Mouse (Mus musculus) lung, postnatal 0 days (tissue): ENCODE data around the gene Sh2d3c. TPM values are rescaled to one million over a fixed set of nuclear protein-coding genes. Genes with fewer than 3 reads are reported as not detected.

Experiments used
- ATAC-seq: fragments of 200-750 bp; cut with Nextera tagmentation; 2 replicates; pipeline ENCODE4 v1.8.0; 2017; ENCODE audit warnings: moderate library complexity
- DNase-seq: peaks from one replicate; pipeline ENCODE4 v3.0.0-alpha.2; 2016; ENCODE audit warnings: low spot score
- H3K27ac ChIP-seq: fragments of 300-500 bp; sonication (generic); 2 replicates; pipeline ENCODE4 v1.5.1; 2014; ENCODE audit warnings: antibody characterized with exemption, mild to moderate bottlenecking, low read length, mixed read lengths
- H3K27me3 ChIP-seq: fragments of 300-500 bp; sonication (generic); replicated peaks from 2 replicates; pipeline ENCODE4 v1.6.1; 2014; ENCODE audit warnings: low read length, mixed read lengths; ENCODE audit not compliant: insufficient read depth
- H3K36me3 ChIP-seq: fragments of 300-500 bp; sonication (generic); 2 replicates; pipeline ENCODE4 v1.6.1; 2014; ENCODE audit warnings: low read length, mixed read lengths; ENCODE audit not compliant: insufficient read depth
- H3K4me1 ChIP-seq: fragments of 300-500 bp; sonication (generic); 2 replicates; pipeline ENCODE4 v1.6.1; 2014; ENCODE audit warnings: antibody characterized with exemption, low read depth, low read length, mixed read lengths; ENCODE audit not compliant: insufficient read depth
- H3K4me2 ChIP-seq: fragments of 300-500 bp; sonication (generic); replicated peaks from 2 replicates; pipeline ENCODE4 v1.6.1; 2014; ENCODE audit warnings: low read depth, mild to moderate bottlenecking, low read length, moderate library complexity, mixed read lengths
- H3K4me3 ChIP-seq: fragments of 300-500 bp; sonication (generic); 2 replicates; pipeline ENCODE4 v1.5.1; 2014; ENCODE audit warnings: low read depth, low read length
- H3K9ac ChIP-seq: fragments of 300-500 bp; sonication (generic); replicated peaks from 2 replicates; pipeline ENCODE4 v1.6.1; 2014; ENCODE audit warnings: low read depth, mild to moderate bottlenecking
- H3K9me3 ChIP-seq: fragments of 300-500 bp; sonication (generic); 2 replicates; pipeline ENCODE4 v1.6.1; 2016; ENCODE audit warnings: low read length, mixed read lengths
- CTCF ChIP-seq: IDR thresholded peaks from 2 replicates; pipeline ENCODE4 v1.5.1; 2016; ENCODE audit warnings: antibody characterized with exemption, mild to moderate bottlenecking
- EP300 ChIP-seq: IDR thresholded peaks from 2 replicates; pipeline ENCODE4 v1.6.1; 2016; ENCODE audit warnings: antibody characterized with exemption, mild to moderate bottlenecking, control low read depth
- WGBS: fragments of 180-500 bp; shearing (Covaris S2); extraction: QIAGEN DNeasy Blood & Tissue Kit; methylation state at CpG from one replicate; pipeline ENCODE4 v1.1.7; 2014; 5-methylcytosine and 5-hydroxymethylcytosine counted together
- polyA plus RNA-seq: library from polyadenylated mRNA; unstranded; fragments of >200 nt; fragmentation: Nextera tagmentation; extraction: Ambion mirVana; gene quantifications from 2 replicates; pipeline ENCODE4 v1.2.1, GENCODE M21; 2015

Gene Sh2d3c
- polyA plus RNA-seq, 1 experiment from 2014 or later = 53.5 TPM

- Histone ChIP-seq H3K9ac (peak overlapping the region; percentile 77), H3K4me1 (0 out of 2 replicates have a peak, but pooled peaks cover 10% of the 10 kb centered on the region), H3K36me3 (no peaks in the 10 kb centered on the region), H3K4me3 (peak overlapping the region; percentile 63), H3K4me2 (peak overlapping the region; percentile 97), H3K9me3 (no peaks in the 10 kb centered on the region), H3K27me3 (no peaks in the 10 kb centered on the region), H3K27ac (peak overlapping the region; percentile 87)
- 17% methylated on average over 7 of the region's 7 CpGs for WGBS
- TF ChIP-seq CTCF (no peak), EP300 (no peak)
- ATAC-seq = no peak
- DNase-seq = peak; percentile 32
Measured at GRCm38 (mm10) chr2:32693282-32693681, 27.6 kb upstream of the Sh2d3c start.

GRCm38 (mm10) chr2:32693823-32694411 lies 26.9 kb upstream of the Sh2d3c start:
- peak; percentile 83 for TF ChIP-seq CTCF
- TF ChIP-seq EP300 = no peak
- Histone ChIP-seq H3K4me3 (peak overlapping the region; percentile 63), H3K27me3 (no peaks in the 10 kb centered on the region), H3K4me2 (peak overlapping the region; percentile 97), H3K36me3 (no peaks in the 10 kb centered on the region), H3K9ac (peak overlapping the region; percentile 77), H3K9me3 (no peaks in the 10 kb centered on the region), H3K4me1 (0 out of 2 replicates have a peak, but pooled peaks cover 10% of the 10 kb centered on the region), H3K27ac (peak overlapping the region; percentile 87)
- under 1% methylated on average over 51 of the region's 51 CpGs for WGBS
- peak; percentile 98 for ATAC-seq
- peak; percentile 99 for DNase-seq

- no peak for DNase-seq
Measured at GRCm38 (mm10) chr2:32694691-32695090, 26.2 kb upstream of the Sh2d3c start.

GRCm38 (mm10) chr2:32699680-32700079 lies 21.2 kb upstream of the Sh2d3c start:
- TF ChIP-seq EP300 (no peak), CTCF (no peak)
- Histone ChIP-seq H3K4me1 (no peaks in the 10 kb centered on the region), H3K36me3 (peaks cover 11% of the 10 kb centered on the region), H3K9me3 (no peaks in the 10 kb centered on the region), H3K4me3 (no peak overlapping the region), H3K4me2 (no peak overlapping the region), H3K9ac (no peak overlapping the region), H3K27ac (no peak overlapping the region), H3K27me3 (no peaks in the 10 kb centered on the region)
- DNase-seq = no peak
- no peak for ATAC-seq
- 70% methylated on average over 6 of the region's 6 CpGs for WGBS

More at GRCm38 (mm10) chr2:32694691-32695090, 26.2 kb upstream of the Sh2d3c start:
- Histone ChIP-seq H3K4me3 (peak overlapping the region; percentile 63; the same call in 1 of the 2 replicates), H3K4me1 (0 out of 2 replicates have a peak, but pooled peaks cover 10% of the 10 kb centered on the region), H3K27me3 (no peaks in the 10 kb centered on the region), H3K36me3 (no peaks in the 10 kb centered on the region), H3K9ac (no peak overlapping the region; the same call in 1 of the 2 replicates), H3K4me2 (peak overlapping the region; percentile 97), H3K27ac (no peak overlapping the region; the same call in 1 of the 2 replicates), H3K9me3 (no peaks in the 10 kb centered on the region)
- ATAC-seq = no peak
- TF ChIP-seq EP300 (no peak), CTCF (no peak)
- 80% methylated on average over 12 of the region's 12 CpGs for WGBS

- TF ChIP-seq CTCF = no peak
- no peak for TF ChIP-seq EP300
- no peak for DNase-seq
- Histone ChIP-seq H3K9me3 (no peaks in the 10 kb centered on the region), H3K4me3 (no peak overlapping the region), H3K4me2 (no peak overlapping the region), H3K36me3 (peaks cover 17% of the 10 kb centered on the region), H3K27ac (no peak overlapping the region), H3K9ac (no peak overlapping the region), H3K27me3 (no peaks in the 10 kb centered on the region), H3K4me1 (no peaks in the 10 kb centered on the region)
- ATAC-seq = no peak
- WGBS = 79% methylated on average over 14 of the region's 14 CpGs
Measured at GRCm38 (mm10) chr2:32700966-32701743, 19.7 kb upstream of the Sh2d3c start.

GRCm38 (mm10) chr2:32703046-32703445 lies 17.8 kb upstream of the Sh2d3c start:
- H3K4me3 ChIP-seq = no peak overlapping the region
- no peak overlapping the region for H3K27ac ChIP-seq
- H3K9me3 ChIP-seq = no peaks in the 10 kb centered on the region
- no peak for ATAC-seq
- H3K27me3 ChIP-seq = no peaks in the 10 kb centered on the region
- H3K4me1 ChIP-seq = no peaks in the 10 kb centered on the region
- no peak for DNase-seq
- no peak overlapping the region for H3K4me2 ChIP-seq
- 90% methylated on average over 8 of the region's 8 CpGs for WGBS
- TF ChIP-seq CTCF (no peak), EP300 (no peak)
- peaks cover 26% of the 10 kb centered on the region for H3K36me3 ChIP-seq
- no peak overlapping the region for H3K9ac ChIP-seq
